Mouse (Mus musculus) CH12.LX (cell line): ENCODE measurements around the gene Scp2.

ENCODE experiments used
- CHD1 ChIP-seq: IDR thresholded peaks from 2 replicates; pipeline ENCODE4 v1.6.1; 2012; ENCODE audit warnings: low read depth, low read length, improper control_type of control experiment, inconsistent platforms
- CTCF ChIP-seq, 2 experiments: IDR thresholded peaks in 1 of 2; conservative IDR thresholded peaks in 1 of 2; 2 replicates each; pipeline ENCODE4 v1.5.1; 2011 to 2012; ENCODE audit warnings: low read depth in 2 of 2, low read length in 2 of 2, improper control_type of control experiment in 1 of 2, inconsistent platforms in 1 of 2, mild to moderate bottlenecking in 1 of 2, moderate library complexity in 1 of 2
- E2F4 ChIP-seq: IDR thresholded peaks from 2 replicates; pipeline ENCODE4 v1.6.1; 2011; ENCODE audit warnings: low read depth, low read length, improper control_type of control experiment; ENCODE audit not compliant: insufficient replicate concordance
- POLR2A ChIP-seq: IDR thresholded peaks from 2 replicates; pipeline ENCODE4 v1.6.1; 2011; ENCODE audit warnings: low read depth, mild to moderate bottlenecking, improper control_type of control experiment, low read length
- SIN3A ChIP-seq: IDR thresholded peaks from 2 replicates; pipeline ENCODE4 v1.6.1; 2012; ENCODE audit warnings: low read length, improper control_type of control experiment, inconsistent platforms
- TBP ChIP-seq: conservative IDR thresholded peaks from 2 replicates; pipeline ENCODE4 v1.6.1; 2011; ENCODE audit warnings: low read depth, low read length, improper control_type of control experiment
- ZNF384 ChIP-seq: IDR thresholded peaks from 2 replicates; pipeline ENCODE4 v1.6.1; 2012; ENCODE audit warnings: low read depth, low read length, improper control_type of control experiment, inconsistent platforms

DNA sequence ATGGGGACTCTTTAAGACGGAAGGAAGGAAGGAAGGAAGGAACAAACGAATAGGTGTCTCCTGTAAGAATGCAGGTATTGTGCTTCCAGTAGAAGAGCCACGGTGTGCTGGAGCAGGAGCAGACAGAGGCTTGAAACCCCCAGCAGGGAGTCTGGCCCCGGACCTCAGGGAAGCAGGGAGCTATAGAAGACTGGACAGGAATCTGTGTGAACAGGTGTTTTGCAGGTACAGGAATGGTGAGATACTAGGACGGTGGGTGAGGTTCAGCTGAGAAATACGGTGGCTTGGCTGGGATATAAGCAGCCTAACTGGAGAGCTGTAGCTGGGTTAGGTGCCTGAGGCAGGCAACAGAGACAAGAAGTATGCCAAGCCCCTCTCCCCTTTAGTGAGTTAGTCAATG is 124.6 kb downstream of the Scp2 start:
- TF ChIP-seq CTCF (conservative IDR thresholded peaks at IDR 0.05 in 1 of 2, IDR thresholded peaks at IDR 0.05 in 1 of 2; ENCODE audit: low read depth in 2 of 2, low read length in 2 of 2) (no peak), CHD1 (no peak), ZNF384 (no peak), E2F4 (no peak), POLR2A (no peak), SIN3A (no peak), TBP (no peak)
